Mouse (Mus musculus) left cerebral cortex, postnatal 36 days (tissue): ENCODE measurements around the gene Phldb2. TPM values are rescaled to one million over a fixed set of nuclear protein-coding genes. Genes with fewer than 3 reads are reported as not detected.
A peak's percentile ranks its signal among the peaks of the same experiment; 100 is the strongest.

ENCODE experiments used
- DNase-seq, 2 experiments: peaks; one replicate each; pipeline ENCODE4 v3.0.0; 2021 to 2022; ENCODE audit warnings: low spot score in 2 of 2, mixed read lengths in 1 of 2
- intact Hi-C: fragments of 180-260 bp; cut with DNase I; formaldehyde crosslinking; loops from one replicate; pipeline ENCODE4 v1.15.1; 2025
- total RNA-seq, 2 experiments: library from RNA; stranded (reverse); gene quantifications; 2 replicates each; pipeline ENCODE4 v1.2.3; 2021

Phldb2 gene
- 1 to 10 TPM; 4.4 to 9.9 TPM for total RNA-seq

DNA sequence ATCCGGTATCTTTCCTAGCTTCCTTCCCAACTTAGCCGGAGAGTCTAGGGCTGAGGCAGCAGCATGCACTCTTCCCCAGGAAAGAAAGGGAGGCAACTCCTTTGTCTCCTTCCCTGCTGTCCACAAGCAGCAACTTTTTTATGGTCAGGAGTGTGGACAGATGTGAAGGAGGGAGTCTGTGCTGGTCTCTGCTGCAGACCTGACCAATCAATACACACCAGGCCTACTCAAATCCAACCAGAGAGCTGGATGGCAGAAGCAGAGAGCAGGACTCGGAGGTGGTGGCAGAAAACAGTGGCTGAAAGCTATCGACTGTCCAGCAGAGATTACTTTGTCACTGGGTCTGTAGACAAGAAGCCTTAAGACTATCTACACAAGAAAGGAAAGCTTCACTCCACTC is at the start of gene Phldb2:
Gene Phldb2 (minus strand): TSS at position 205 of the 400 bp plus-strand sequence.
- no peak for DNase-seq
- intact Hi-C loops: no loop called here

DNA sequence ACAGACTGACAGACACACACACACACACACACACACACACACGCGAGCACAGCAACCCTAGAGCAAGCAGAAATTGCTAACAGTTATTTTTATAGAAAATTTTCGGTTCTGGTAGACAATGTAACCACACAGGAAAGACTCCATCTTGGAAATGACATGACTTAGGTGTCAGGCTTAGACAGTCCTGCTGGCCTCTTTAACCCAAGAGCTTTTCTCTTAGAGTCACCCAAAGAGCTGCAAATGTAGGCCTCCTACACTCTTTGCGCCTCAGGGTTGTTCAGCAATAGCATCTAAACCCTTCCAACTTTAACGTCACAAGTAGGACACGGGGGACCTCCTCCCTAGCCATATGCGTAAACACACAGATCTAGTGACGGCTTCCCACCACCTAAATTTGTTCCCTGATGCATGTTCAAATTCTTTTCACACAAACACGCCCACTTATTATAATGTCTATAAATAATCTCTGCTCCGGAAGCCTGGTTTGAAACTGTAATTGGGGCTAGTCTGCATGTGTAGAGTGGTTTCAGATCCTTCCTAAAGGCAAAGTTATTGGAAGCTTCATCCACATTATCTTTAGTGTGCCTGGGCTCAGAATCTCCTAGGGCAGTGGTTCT is 48.3 kb upstream of the Phldb2 start:
- intact Hi-C loops: no loop called here
- no peak for DNase-seq

DNA sequence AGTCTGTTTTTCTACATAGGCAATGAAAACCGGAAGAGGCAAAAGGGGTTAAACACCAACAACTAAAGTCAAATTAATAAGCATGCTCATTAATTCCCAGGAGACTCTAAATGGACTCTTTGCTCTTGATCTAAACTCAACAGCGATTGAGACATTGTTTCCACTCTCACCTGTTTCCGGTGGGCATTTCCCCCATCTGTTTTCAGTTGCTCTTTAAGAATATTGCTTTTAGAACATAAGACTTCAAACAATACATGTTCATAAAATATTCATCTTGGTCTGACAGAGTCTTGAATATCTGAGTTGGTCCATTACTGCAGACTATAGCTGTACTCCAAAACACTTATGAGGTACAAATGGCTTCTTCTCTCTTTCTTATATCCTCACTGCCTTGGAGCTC is 47.6 kb upstream of the Phldb2 start:
- intact Hi-C loops: no loop called here
- DNase-seq: no peak

DNA sequence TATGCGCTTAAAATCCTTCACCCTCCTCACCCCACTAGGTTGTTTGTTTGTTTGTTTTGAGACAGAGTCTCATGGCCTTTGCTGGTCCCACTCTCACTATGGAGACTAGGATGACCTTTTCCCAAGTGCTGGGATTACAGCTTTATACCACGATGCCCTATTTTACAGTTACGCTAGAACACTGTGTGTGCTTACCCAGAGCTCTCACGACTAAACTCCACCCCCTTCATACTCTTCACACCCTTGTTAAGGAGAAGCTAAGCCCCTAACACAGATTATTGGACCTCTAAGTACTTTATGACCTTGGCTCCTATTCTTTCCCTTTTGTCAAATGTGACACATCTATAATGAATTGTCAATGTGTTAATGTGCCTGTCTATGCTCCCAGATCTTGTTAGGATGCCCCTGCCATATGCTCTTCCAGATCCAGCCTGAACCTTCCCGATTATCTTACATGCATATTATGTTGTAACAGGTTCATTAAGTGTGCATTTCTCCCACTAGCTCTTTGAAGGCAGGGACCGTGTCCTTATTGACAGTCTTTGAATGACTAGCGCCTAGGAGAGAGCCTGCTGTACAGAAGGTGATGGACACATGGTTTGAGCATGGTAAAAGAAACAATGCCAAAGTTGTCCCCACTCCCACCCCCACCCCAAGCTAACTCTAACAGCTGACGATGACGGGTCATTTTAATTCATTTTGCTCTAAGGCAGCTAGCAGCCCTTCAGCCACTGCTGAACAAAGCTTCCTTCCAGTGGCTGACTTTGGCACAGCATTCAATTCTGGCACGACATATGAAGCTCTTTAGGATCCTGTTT is 46.2 kb upstream of the Phldb2 start:
- intact Hi-C loops: loop anchor here (10.0 kb wide), 1 partner anchor 95 kb away; no protein-coding TSS in a partner anchor
- DNase-seq: no peak

DNA sequence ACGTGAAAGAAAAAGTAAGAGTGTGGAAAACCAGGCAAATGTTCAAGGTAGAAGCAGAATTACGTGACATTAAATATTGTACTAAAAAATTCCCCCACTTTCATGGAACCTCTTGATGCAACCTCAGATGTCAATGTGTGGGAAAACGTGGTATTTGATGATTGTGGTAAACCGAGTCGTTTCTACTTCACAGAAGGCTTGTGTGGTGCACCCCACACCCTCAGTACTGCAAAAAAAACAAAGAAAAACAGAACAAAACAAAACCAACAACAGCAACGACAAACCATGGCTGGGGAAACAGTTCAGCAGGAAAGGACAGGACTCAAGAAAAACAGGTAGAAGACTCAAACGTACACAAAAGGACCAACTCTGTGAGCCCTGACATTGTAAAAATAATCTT is 44.8 kb upstream of the Phldb2 start:
- no peak for DNase-seq
- intact Hi-C loops: loop anchor here (10.0 kb wide), 1 partner anchor 97 kb away; no protein-coding TSS in a partner anchor

DNA sequence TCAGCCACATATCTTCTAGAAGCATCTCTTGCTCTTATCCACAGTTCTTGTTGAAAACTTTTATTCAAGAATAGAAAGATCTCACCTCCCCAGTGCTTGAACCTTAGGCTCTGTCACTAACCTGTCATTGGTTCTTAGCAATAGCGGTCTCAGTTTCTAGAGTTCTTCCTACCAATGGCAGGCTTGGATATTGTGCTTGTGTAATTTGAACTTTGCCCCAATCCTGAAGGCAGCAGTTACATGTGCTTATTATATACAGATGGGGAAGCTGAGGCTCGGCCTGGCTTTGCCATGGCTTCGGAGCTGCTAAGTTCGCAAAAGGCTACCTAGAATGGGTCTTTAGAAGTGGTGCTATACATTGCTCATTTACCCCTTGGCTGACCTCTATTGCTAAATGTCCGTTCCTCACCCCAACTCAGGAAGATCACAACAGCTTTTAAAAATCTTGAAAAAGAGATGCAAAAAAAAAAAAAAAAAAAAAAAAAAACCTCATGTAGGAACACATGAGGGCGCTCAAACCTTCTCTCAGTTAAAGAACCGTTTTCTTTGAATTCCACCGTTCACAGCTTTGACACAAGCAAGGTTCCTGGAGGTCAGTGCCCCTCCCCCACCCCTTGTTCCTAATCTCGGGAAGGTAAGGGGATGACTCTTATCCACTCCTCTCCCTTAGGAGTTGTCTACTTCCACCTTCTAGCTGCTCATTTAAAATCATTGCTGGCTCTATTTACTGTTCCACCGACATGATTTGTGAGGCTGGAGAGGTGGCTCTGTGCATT is 37.7 kb upstream of the Phldb2 start:
- intact Hi-C loops: loop anchor here (2.0 to 10.0 kb wide), 2 partner anchors 32 to 104 kb away; no protein-coding TSS in a partner anchor
- DNase-seq: no peak

- intact Hi-C loops: no loop called here
- no peak for DNase-seq
These were observed 32.8 kb upstream of the Phldb2 start for GRCm38 (mm10) chr16:45986236-45986635.

GRCm38 (mm10) chr16:45984610-45985606 is 31.5 kb upstream of the Phldb2 start:
- intact Hi-C loops: no loop called here
- no peak for DNase-seq

DNA sequence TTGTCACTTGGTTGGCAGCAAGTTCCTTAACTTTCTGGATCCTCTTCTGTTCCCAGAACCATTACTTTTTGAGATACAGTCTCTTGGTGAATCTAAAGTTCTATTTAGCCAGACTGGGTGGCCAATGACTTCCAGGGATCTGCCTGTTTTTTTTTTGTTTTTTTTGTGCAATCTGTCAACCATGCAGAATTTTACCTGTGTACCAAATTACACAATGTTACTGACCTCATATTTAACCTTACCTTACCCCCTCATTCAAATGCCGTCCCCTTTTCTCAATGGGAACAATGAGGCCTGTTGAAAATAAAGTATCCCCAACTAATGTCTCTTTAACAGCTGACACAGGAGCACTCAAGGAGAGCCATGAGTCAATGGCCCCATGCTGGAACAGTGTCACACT is 22.9 kb upstream of the Phldb2 start:
- DNase-seq: no peak
- intact Hi-C loops: loop anchor here (10.0 kb wide), 1 partner anchor 49 kb away; no protein-coding TSS in a partner anchor

DNA sequence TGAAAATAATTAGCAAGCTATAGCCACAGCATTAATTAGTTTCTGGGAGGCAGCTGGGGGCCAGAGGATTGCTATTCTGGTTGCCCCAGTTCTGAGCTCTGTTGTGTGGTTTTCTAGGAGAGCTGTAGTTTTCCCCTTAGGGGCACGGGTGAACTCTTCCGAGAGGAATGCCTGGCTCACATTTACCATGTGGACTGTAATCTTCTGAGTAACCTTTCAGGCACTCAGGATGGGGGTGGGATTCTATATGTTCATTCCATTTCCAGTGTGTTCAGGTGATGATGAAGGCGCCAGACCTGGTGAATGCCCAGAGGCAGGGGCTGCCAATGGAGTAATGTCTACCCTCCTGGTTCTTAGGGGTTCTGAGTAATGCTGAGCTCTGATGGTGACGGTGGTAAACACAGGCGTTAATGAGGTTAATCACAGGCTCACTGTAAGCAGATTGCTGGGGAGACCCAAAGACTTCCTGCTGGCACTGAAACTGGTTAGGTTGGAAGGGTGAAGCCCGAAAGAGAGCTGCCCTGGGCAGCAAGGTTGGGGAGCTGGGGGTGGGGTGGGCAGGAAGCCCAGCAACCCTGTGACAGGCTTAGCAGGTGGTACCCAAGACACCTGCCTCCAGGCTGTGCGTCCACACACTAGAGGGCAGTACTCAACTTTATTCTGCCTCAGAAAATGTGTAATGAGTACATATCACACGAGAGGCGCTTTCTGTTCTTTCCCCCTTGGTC is 20.7 kb upstream of the Phldb2 start:
- no peak for DNase-seq
- intact Hi-C loops: loop anchor here (10.0 kb wide), 1 partner anchor 51 kb away; no protein-coding TSS in a partner anchor

- intact Hi-C loops: loop anchor here (10.0 kb wide), 1 partner anchor 55 kb away; no protein-coding TSS in a partner anchor
These were observed 16.8 kb upstream of the Phldb2 start for GRCm38 (mm10) chr16:45970187-45970586.

DNA sequence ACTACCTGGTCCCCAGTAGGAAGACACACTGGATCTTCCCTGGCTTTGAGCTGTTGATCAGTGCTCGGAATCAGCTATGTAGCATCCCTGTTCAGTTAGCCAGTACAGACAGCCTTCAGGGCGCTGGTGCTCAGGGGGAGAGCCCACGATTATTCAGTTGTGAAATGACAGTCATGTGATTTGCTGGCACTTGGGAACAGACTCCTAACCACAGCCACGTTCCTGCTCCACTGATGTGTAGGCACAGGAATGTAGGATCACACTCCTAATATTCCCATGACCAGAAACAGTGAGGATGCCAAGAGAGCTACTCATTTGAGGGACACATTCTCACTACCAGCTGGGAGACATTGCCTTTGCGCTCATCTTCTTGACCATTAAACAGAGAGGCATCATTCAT is 15.3 kb upstream of the Phldb2 start:
- intact Hi-C loops: loop anchor here (5.0 kb wide), 2 partner anchors 211 to 281 kb away; no protein-coding TSS in a partner anchor
- DNase-seq: no peak

More at GRCm38 (mm10) chr16:45970187-45970586, 16.8 kb upstream of the Phldb2 start:
- no peak for DNase-seq

- intact Hi-C loops: loop anchor here (2.0 to 5.0 kb wide), 3 partner anchors 125 to 280 kb away; no protein-coding TSS in a partner anchor
- DNase-seq: peak; percentile 60 to 66
These were observed 14.1 kb upstream of the Phldb2 start for GRCm38 (mm10) chr16:45967471-45967870.

DNA sequence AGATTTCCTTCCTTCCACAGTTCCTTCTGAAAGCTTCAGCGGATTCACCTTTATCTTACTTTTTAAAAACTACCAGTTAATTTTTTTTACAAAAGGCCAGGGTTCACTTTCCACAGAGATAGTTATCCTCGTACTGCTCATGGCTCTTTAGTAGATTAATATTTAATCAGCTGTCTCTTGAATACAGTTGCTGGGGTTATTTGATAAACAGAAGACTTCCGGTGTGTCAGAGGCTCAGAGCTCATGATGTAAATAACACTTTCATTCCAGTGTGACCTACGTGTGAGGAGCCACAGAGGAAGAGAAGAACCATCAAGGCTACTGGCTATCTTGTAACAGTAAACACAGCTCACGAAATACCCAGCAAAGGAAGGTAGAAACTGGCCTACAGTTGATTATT is 13.2 kb upstream of the Phldb2 start:
- intact Hi-C loops: loop anchor here (2.0 to 5.0 kb wide), 3 partner anchors 124 to 279 kb away; no protein-coding TSS in a partner anchor
- no peak for DNase-seq

- intact Hi-C loops: loop anchor here (5.0 kb wide), 2 partner anchors 207 to 277 kb away; no protein-coding TSS in a partner anchor
- no peak for DNase-seq
These were observed 11.4 kb upstream of the Phldb2 start for GRCm38 (mm10) chr16:45964777-45965176.

DNA sequence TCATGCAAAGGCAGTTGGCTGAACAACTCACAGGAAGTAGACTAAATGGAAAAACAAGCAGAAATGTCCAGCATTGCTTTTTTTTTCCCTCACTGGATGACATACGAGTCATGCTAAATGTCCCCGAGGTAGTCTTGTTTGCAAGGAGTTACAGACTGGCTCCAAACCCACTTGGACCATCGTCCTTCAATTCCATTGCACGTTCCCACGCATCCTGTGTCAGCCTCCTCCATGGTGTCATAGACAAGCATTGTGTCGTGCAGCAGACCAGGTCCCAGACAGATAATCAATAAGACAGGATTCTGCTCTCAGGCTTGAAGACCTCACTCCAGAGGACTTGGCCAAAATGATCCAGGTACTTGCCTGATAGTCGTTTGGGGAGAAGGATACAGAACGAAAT is 10.4 kb upstream of the Phldb2 start:
- intact Hi-C loops: no loop called here
- no peak for DNase-seq

- DNase-seq: no peak
- intact Hi-C loops: no loop called here
These were observed 9.7 kb upstream of the Phldb2 start for GRCm38 (mm10) chr16:45963088-45963487.

- DNase-seq: no peak
- intact Hi-C loops: no loop called here
These were observed 7.6 kb upstream of the Phldb2 start for GRCm38 (mm10) chr16:45960978-45961377.
